Mouse (Mus musculus) neural tube, embryonic 13.5 days (tissue): ENCODE results near the gene Cdc42bpg. TPM values are rescaled to one million over a fixed set of nuclear protein-coding genes. Genes with fewer than 3 reads are reported as not detected.

Source experiments
- ATAC-seq: fragments of 200-750 bp; cut with Nextera tagmentation; 2 replicates; pipeline ENCODE4 v1.8.0; 2017; ENCODE audit warnings: low read depth, mild to moderate bottlenecking, moderate TSS enrichment, moderate library complexity
- H3K27ac ChIP-seq: fragments of 300-500 bp; sonication (generic); replicated peaks from 2 replicates; pipeline ENCODE4 v1.5.1; 2015; ENCODE audit warnings: moderate library complexity, mild to moderate bottlenecking, inconsistent platforms
- H3K27me3 ChIP-seq: fragments of 300-500 bp; sonication (generic); 2 replicates; pipeline ENCODE4 v1.6.1; 2015; ENCODE audit warnings: mild to moderate bottlenecking, inconsistent platforms
- H3K36me3 ChIP-seq: fragments of 300-500 bp; sonication (generic); 2 replicates; pipeline ENCODE4 v1.6.1; 2015; ENCODE audit warnings: mild to moderate bottlenecking, inconsistent platforms
- H3K4me1 ChIP-seq: fragments of 300-500 bp; sonication (generic); replicated peaks from 2 replicates; pipeline ENCODE4 v1.6.1; 2015; ENCODE audit warnings: inconsistent platforms
- H3K4me2 ChIP-seq: fragments of 300-500 bp; sonication (generic); 2 replicates; pipeline ENCODE4 v1.6.1; 2015; ENCODE audit warnings: inconsistent platforms, mild to moderate bottlenecking, moderate library complexity
- H3K4me3 ChIP-seq: fragments of 300-500 bp; sonication (generic); 2 replicates; pipeline ENCODE4 v1.5.1; 2015; ENCODE audit warnings: mild to moderate bottlenecking, inconsistent platforms
- H3K9ac ChIP-seq: fragments of 300-500 bp; sonication (generic); 2 replicates; pipeline ENCODE4 v1.6.1; 2015; ENCODE audit warnings: moderate library complexity, mild to moderate bottlenecking, inconsistent platforms
- H3K9me3 ChIP-seq: fragments of 300-500 bp; sonication (generic); 2 replicates; pipeline ENCODE4 v1.6.1; 2016; ENCODE audit warnings: inconsistent platforms
- WGBS: fragments of 180-500 bp; shearing (Covaris S2); methylation state at CpG from one replicate; pipeline ENCODE4 v1.1.7; 2015; 5-methylcytosine and 5-hydroxymethylcytosine counted together
- polyA plus RNA-seq: library from polyadenylated mRNA; unstranded; fragments of >200 nt; fragmentation: Nextera tagmentation; extraction: Ambion mirVana; gene quantifications from 2 replicates; pipeline ENCODE4 v1.2.1, GENCODE M21; 2015

Cdc42bpg gene
- polyA plus RNA-seq, 1 experiment from 2014 or later, result 0.57 TPM

DNA sequence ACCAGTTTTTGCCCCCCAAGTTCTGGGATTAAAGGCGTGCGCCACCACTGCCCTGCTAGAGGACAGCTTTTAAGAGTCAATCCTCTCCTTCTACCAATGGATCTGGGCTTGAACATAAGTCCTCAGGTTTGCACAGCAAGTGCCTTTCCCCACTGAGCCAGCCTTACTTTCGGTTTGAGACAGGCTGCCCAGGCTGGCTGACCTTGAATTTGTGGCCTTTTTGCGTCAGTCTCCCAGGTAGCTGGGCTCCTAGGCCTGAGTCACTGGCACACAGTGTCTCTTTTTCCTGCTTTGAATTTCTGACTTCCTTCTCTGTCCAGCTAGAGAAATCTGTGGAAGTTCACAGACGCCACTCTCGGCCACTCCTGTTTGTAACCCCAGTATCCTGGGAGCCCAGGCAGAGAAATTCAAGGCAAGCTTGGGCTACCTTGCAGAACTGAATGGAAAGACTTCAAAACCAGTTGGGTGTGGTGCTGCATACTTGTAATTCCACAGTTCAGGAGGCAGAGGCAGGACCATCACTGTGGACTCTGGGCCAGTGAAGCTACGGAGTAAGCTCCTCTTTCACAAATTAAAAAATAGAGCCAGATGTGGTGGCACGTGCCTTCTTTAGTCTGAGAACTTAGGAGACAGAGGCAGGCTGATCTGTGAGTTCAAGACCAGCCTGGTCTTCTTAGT, 36.3 kb upstream of the Cdc42bpg start:
- WGBS, result 90% methylated on average over 8 of the region's 8 CpGs
- Histone ChIP-seq H3K27ac (no peak overlapping the region), H3K36me3 (no peaks in the 10 kb centered on the region), H3K9me3 (no peaks in the 10 kb centered on the region), H3K27me3 (peaks cover 6% of the 10 kb centered on the region; the same call in 1 of the 2 replicates), H3K4me1 (no peaks in the 10 kb centered on the region), H3K4me2 (no peak overlapping the region), H3K9ac (no peak overlapping the region), H3K4me3 (no peak overlapping the region)
- no peak for ATAC-seq

DNA sequence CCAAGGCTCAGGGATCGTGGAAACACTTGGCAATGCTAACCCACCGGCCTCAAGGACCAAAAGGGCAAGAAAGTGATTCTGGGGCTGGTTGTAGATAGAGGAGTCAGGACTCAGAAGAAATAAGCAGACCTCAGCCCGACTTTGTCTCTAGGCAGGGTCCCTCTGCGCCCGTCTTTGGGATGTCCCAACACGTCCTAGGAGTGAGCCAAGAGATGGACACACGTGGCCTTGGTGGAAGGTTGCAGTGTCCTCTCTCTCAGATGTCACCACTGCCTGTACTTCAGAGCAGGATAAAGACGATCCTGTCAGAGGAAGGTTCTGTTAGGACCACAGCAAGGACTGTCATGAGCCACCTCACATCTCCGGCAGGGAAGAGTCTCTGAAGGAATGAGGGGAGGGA, 35.6 kb upstream of the Cdc42bpg start:
- H3K4me1 ChIP-seq, result peaks cover 5% of the 10 kb centered on the region
- no peak overlapping the region for H3K27ac ChIP-seq
- no peak overlapping the region for H3K4me2 ChIP-seq
- no peak for ATAC-seq
- H3K4me3 ChIP-seq, result no peak overlapping the region
- peaks cover 6% of the 10 kb centered on the region; the same call in 1 of the 2 replicates for H3K27me3 ChIP-seq
- no peaks in the 10 kb centered on the region for H3K36me3 ChIP-seq
- 66% methylated on average over 9 of the region's 9 CpGs for WGBS
- no peaks in the 10 kb centered on the region for H3K9me3 ChIP-seq
- H3K9ac ChIP-seq, result peak overlapping the region; percentile 38; the same call in 1 of the 2 replicates

DNA sequence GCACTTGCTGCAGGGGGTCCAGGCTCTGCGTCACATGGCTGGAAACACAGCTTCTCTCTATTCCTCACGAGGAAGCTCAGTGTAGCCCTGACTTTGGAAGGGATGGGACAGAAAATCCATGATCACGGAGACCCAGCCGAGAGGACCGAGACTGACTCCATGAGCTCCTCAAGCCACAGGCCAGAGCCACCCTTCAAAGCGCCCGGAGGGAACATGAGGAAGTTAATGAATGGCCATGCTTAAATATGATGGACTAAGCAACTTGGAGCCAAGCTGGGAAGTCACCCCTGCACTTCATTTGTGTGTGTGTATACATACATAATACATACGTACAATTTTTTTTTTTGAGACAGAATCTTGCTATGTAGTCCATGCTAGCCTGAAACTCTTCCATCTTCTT, 35.0 kb upstream of the Cdc42bpg start:
- Histone ChIP-seq H3K36me3 (no peaks in the 10 kb centered on the region), H3K4me3 (no peak overlapping the region), H3K27me3 (peaks cover 6% of the 10 kb centered on the region; the same call in 1 of the 2 replicates), H3K4me2 (no peak overlapping the region), H3K27ac (no peak overlapping the region), H3K4me1 (peaks cover 10% of the 10 kb centered on the region), H3K9ac (peak overlapping the region; percentile 38; the same call in 1 of the 2 replicates), H3K9me3 (no peaks in the 10 kb centered on the region)
- ATAC-seq, result no peak
- WGBS, result 34% methylated on average over 8 of the region's 8 CpGs

DNA sequence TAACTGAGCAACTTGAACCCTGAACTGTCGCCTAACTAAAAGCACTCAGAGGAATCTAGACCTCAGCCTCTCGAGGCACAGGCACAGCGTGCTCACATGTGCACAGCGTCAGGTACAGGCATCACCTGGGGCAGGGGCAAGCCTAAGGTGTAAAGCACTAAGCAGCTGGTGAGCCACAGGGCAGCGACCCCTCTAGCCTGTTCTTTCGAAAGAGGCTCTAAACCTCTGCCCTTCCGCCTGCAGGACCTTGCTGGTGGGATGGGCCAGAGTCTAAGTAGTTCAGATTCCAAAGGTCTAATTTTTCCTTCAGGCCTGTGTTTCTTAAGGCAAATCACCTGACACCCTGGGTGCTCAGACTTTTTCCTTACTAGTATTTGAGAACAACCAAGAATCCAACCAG, 34.2 kb upstream of the Cdc42bpg start:
- 73% methylated on average over 7 of the region's 7 CpGs for WGBS
- ATAC-seq, result no peak

DNA sequence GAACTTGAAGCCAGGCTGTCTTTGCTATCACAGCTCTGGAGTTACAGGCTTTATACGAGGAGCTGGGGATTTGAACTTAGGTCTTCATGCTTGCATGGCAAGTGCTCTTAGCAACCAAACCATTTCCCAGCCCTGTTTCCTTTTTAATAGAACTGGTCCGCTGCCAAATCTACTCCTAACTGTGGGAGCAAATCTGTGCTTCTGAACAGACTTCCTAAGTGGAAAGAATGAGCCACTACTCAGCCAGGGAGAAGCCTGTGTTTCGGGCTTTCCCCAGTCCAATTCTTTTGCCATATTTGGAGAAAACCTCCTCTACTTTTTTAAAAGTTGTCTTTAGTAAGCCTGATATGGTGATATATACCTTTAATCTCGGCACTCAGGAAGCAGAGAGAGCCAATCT, 33.5 kb upstream of the Cdc42bpg start:
- H3K4me1 ChIP-seq, result peaks cover 14% of the 10 kb centered on the region
- H3K9me3 ChIP-seq, result no peaks in the 10 kb centered on the region
- H3K27me3 ChIP-seq, result peaks cover 6% of the 10 kb centered on the region; the same call in 1 of the 2 replicates
- WGBS, result 86% methylated on average over 4 of the region's 4 CpGs
- H3K36me3 ChIP-seq, result no peaks in the 10 kb centered on the region
- no peak for ATAC-seq
- H3K4me2 ChIP-seq, result no peak overlapping the region
- H3K4me3 ChIP-seq, result no peak overlapping the region
- H3K9ac ChIP-seq, result no peak overlapping the region
- no peak overlapping the region for H3K27ac ChIP-seq

More for the DNA sequence above, 34.2 kb upstream of the Cdc42bpg start:
- Histone ChIP-seq H3K27ac (no peak overlapping the region), H3K4me3 (no peak overlapping the region), H3K27me3 (peaks cover 6% of the 10 kb centered on the region; the same call in 1 of the 2 replicates), H3K36me3 (no peaks in the 10 kb centered on the region), H3K9ac (no peak overlapping the region), H3K4me1 (peaks cover 11% of the 10 kb centered on the region), H3K9me3 (no peaks in the 10 kb centered on the region), H3K4me2 (no peak overlapping the region)

DNA sequence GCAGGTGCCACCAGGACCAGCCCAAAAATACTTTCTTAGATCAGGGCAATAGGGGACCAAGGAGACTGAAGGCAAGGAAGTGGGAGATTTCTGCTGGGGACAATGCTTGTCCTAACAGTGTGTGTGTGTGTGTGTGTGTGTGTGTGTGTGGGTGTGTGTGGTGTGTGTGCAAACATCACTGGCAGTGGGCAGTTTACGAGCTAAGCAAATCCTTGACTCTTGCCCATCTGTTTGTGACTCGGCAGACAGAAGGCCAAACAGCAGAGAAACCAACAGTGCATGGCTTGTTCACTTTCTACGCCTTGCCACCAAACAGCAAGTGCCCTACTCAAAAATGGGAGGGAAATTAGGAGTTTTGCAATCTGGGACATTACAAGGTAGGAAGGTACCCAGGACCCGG, 32.7 kb upstream of the Cdc42bpg start:
- Histone ChIP-seq H3K9me3 (no peaks in the 10 kb centered on the region), H3K4me3 (no peak overlapping the region), H3K27me3 (peaks cover 6% of the 10 kb centered on the region; the same call in 1 of the 2 replicates), H3K36me3 (no peaks in the 10 kb centered on the region), H3K4me1 (peaks cover 23% of the 10 kb centered on the region), H3K27ac (no peak overlapping the region), H3K9ac (no peak overlapping the region), H3K4me2 (no peak overlapping the region)
- WGBS, result 84% methylated on average over 4 of the region's 4 CpGs
- no peak for ATAC-seq

- WGBS, result 82% methylated on average over 13 of the region's 13 CpGs
- Histone ChIP-seq H3K9ac (no peak overlapping the region), H3K9me3 (no peaks in the 10 kb centered on the region), H3K4me2 (no peak overlapping the region), H3K27ac (no peak overlapping the region), H3K27me3 (peaks cover 6% of the 10 kb centered on the region; the same call in 1 of the 2 replicates), H3K36me3 (no peaks in the 10 kb centered on the region), H3K4me3 (no peak overlapping the region), H3K4me1 (peaks cover 28% of the 10 kb centered on the region)
- no peak for ATAC-seq
These were observed 32.2 kb upstream of the Cdc42bpg start for GRCm38 (mm10) chr19:6273998-6274608.

DNA sequence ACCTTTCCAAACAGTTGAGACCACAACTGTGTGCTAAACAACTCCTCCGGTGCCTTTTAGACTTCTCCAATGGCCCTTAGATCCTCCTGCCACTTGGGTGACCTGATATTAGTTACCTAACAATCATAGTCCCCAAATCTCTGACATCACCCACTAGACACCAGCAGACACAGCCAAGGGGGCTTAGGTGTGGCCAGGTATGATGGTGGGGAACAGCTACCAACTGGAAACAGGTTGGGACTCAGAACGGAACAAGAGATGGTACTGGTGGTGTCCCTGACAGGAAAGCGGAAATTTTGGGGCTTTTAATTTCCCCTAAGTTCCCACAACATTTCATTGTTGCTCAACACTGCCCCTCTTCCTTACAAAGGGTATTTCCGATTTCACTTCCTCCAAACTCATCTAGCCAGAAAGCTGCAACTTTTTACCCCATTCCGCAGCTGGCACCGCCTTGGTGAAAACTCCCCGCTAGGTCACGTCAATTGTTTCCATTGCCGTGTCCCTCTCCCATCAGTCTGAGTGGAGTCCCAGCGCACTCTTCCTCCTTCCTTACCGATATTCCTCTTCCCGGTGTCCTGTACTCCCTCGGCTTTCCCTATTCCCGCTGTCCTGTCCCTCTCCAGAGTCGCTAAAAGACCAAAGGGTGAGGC, 30.4 kb upstream of the Cdc42bpg start:
- H3K4me1 ChIP-seq, result peaks cover 46% of the 10 kb centered on the region
- H3K4me2 ChIP-seq, result peak overlapping the region; percentile 78
- H3K4me3 ChIP-seq, result peak overlapping the region; percentile 93
- 9% methylated on average over 15 of the region's 15 CpGs for WGBS
- H3K9me3 ChIP-seq, result no peaks in the 10 kb centered on the region
- H3K9ac ChIP-seq, result peak overlapping the region; percentile 73
- H3K27ac ChIP-seq, result peak overlapping the region; percentile 83
- peaks cover 10% of the 10 kb centered on the region for H3K36me3 ChIP-seq
- peaks cover 6% of the 10 kb centered on the region; the same call in 1 of the 2 replicates for H3K27me3 ChIP-seq
- peak; percentile 25; the same call in 1 of the 2 replicates for ATAC-seq

DNA sequence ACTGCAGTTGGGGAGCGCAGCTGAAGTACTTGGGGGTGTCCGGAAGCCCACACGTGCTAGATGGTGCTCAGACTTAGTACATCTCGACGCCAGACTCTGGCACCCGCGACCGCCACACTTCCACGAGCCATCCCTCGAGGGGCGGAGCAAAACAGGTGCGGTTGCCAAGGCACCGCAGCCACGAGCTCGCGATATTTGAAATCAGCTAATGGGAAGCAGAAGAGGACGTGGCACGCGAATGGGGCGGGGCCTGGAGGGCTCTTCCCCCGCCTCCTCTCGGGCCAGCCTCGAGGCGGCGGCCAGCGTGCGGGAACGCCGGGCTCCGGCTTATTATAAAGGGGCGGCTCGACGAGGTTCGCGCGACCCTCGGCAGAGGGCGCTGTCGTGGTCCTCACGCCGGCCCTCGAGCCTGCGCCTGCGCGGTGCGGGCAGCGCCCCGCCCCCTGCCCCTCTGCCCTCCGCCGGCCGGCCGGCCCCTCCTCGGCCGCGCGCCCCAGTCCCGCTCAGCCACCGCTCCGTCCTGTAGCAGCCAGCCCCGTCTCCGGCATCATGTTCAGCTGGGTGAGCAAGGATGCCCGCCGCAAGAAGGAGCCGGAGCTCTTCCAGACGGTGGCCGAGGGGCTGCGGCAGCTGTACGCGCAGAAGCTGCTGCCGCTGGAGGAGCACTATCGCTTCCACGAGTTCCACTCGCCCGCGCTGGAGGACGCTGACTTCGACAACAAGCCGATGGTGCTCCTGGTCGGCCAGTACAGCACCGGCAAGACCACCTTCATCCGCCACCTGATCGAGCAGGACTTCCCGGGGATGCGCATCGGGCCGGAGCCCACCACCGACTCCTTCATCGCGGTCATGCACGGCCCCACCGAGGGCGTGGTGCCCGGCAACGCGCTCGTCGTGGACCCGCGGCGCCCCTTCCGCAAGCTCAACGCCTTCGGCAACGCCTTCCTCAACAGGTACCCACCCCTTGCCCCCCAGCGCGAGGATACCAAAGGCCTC, 29.5 kb upstream of the Cdc42bpg start, which contains the start of gene Ehd1:
Gene Ehd1, plus strand, starts transcription at position 300 of the 996 bp plus-strand sequence.
- H3K27me3 ChIP-seq, result peaks cover 3% of the 10 kb centered on the region; the same call in 1 of the 2 replicates
- H3K4me1 ChIP-seq, result peaks cover 50% of the 10 kb centered on the region
- under 1% methylated on average over 106 of the region's 106 CpGs for WGBS
- no peaks in the 10 kb centered on the region for H3K9me3 ChIP-seq
- peak within 1 kb of the TSS; percentile 84 for H3K27ac ChIP-seq
- H3K4me3 ChIP-seq, result peak within 1 kb of the TSS; percentile 93
- ATAC-seq, result peak; percentile 96
- H3K36me3 ChIP-seq, result peaks cover 18% of the 10 kb centered on the region
- H3K9ac ChIP-seq, result peak within 1 kb of the TSS; percentile 92
- peak within 1 kb of the TSS; percentile 78 for H3K4me2 ChIP-seq

- peaks cover 29% of the 10 kb centered on the region for H3K36me3 ChIP-seq
- H3K4me1 ChIP-seq, result peaks cover 50% of the 10 kb centered on the region
- H3K4me2 ChIP-seq, result peak overlapping the region; percentile 78
- H3K27ac ChIP-seq, result peak overlapping the region; percentile 84; the same call in 1 of the 2 replicates
- no peaks in the 10 kb centered on the region for H3K9me3 ChIP-seq
- H3K27me3 ChIP-seq, result no peaks in the 10 kb centered on the region
- H3K4me3 ChIP-seq, result peak overlapping the region; percentile 93
- H3K9ac ChIP-seq, result peak overlapping the region; percentile 92
- ATAC-seq, result no peak
- WGBS, result 7% methylated on average over 10 of the region's 10 CpGs
These were observed 28.4 kb upstream of the Cdc42bpg start for GRCm38 (mm10) chr19:6277661-6278438.
